Mouse (Mus musculus): ENCODE data around the gene Cadm1. TPM values are rescaled to one million over a fixed set of nuclear protein-coding genes. Genes with fewer than 3 reads are reported as not detected.

The Cadm1 gene
- polyA plus RNA-seq, 1 experiment: 9.3 TPM

- TF ChIP-seq POLR2AphosphoS2 (IDR thresholded peaks at IDR 0.05; ENCODE audit: insufficient read length, low read depth) (no peak), MYOD1 (IDR thresholded peaks at IDR 0.05; ENCODE audit: control insufficient read depth in 1 of 3, insufficient read length in 2 of 3, low read depth in 2 of 3) (no peak), REST (IDR thresholded peaks at IDR 0.05; ENCODE audit: insufficient read depth, insufficient read length) (no peak), CEBPB (IDR thresholded peaks at IDR 0.05; ENCODE audit: insufficient read depth, poor library complexity, severe bottlenecking) (no peak), MYOG (IDR thresholded peaks at IDR 0.05; ENCODE audit: control insufficient read depth in 1 of 3, insufficient read depth in 1 of 3, insufficient read length in 2 of 3, low read depth in 2 of 3) (no peak), MAX (IDR thresholded peaks at IDR 0.05; ENCODE audit: low read depth) (no peak), TCF12 (IDR thresholded peaks at IDR 0.05; ENCODE audit: insufficient read depth, poor library complexity, severe bottlenecking) (no peak), SRF (IDR thresholded peaks at IDR 0.05; ENCODE audit: control insufficient read depth, insufficient read length, low read depth) (no peak)
- Histone ChIP-seq H3K27me3 (ENCODE audit: control insufficient read depth, insufficient read depth, insufficient read length) (peaks cover 27% of the 10 kb centered on the region), H3K36me3 (ENCODE audit: control insufficient read depth, insufficient read depth) (no peaks in the 10 kb centered on the region), H3ac (ENCODE audit: control insufficient read depth, insufficient read length) (no peak overlapping the region), H3K4me3 (no peak overlapping the region), H3K79me2 (ENCODE audit: control insufficient read depth, insufficient read depth) (no peaks in the 10 kb centered on the region), H3K4me2 (ENCODE audit: low read depth) (no peak overlapping the region)
These were observed 24.0 kb upstream of the Cadm1 start for GRCm38 (mm10) chr9:47505956-47506355.

DNA sequence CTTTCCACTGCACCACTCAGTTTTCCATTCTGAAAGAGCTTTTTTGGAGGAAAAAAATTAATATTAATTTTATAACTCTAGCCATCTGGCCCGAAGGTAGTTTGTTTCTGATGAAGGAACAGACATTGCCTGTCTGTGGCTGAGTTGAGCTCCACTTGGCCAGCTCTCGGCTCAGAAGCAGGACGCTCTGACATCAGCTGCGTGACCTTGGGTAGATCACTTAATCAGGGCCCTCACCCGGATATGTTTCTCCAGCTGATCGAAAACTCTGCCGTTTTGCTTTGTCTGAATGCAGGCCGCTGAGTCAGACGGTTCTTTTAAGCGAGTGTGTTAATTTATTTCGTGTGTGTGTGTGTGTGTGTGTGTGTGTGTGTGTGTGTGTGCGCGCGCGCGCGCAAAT lies 23.1 kb upstream of the Cadm1 start:
- H3K4me3 ChIP-seq: no peak overlapping the region
- no peak overlapping the region for H3K4me2 ChIP-seq (ENCODE audit: low read depth)
- no peaks in the 10 kb centered on the region for H3K79me2 ChIP-seq (ENCODE audit: control insufficient read depth, insufficient read depth)
- no peaks in the 10 kb centered on the region for H3K36me3 ChIP-seq (ENCODE audit: control insufficient read depth, insufficient read depth)
- TF ChIP-seq TCF3 (IDR thresholded peaks at IDR 0.05; ENCODE audit: insufficient read length, low read depth) (no peak), USF1 (IDR thresholded peaks at IDR 0.05; ENCODE audit: low read depth) (no peak), REST (IDR thresholded peaks at IDR 0.05; ENCODE audit: insufficient read depth, insufficient read length) (no peak), MAX (IDR thresholded peaks at IDR 0.05; ENCODE audit: low read depth) (no peak), MYOD1 (IDR thresholded peaks at IDR 0.05; ENCODE audit: control insufficient read depth in 1 of 3, insufficient read length in 2 of 3, low read depth in 2 of 3) (no peak)
- H3ac ChIP-seq (ENCODE audit: control insufficient read depth, insufficient read length): no peak overlapping the region
- peaks cover 24% of the 10 kb centered on the region for H3K27me3 ChIP-seq (ENCODE audit: control insufficient read depth, insufficient read depth, insufficient read length)

GRCm38 (mm10) chr9:47508109-47508508 lies 21.9 kb upstream of the Cadm1 start:
- H3K27me3 ChIP-seq (ENCODE audit: control insufficient read depth, insufficient read depth, insufficient read length): peaks cover 33% of the 10 kb centered on the region

GRCm38 (mm10) chr9:47512521-47512920 lies 17.5 kb upstream of the Cadm1 start:
- Histone ChIP-seq H3K79me2 (ENCODE audit: control insufficient read depth, insufficient read depth) (no peaks in the 10 kb centered on the region), H3K27me3 (ENCODE audit: control insufficient read depth, insufficient read depth, insufficient read length) (peaks cover 25% of the 10 kb centered on the region), H3K36me3 (ENCODE audit: control insufficient read depth, insufficient read depth) (no peaks in the 10 kb centered on the region), H3K4me3 (no peak overlapping the region), H3K4me2 (ENCODE audit: low read depth) (no peak overlapping the region), H3ac (ENCODE audit: control insufficient read depth, insufficient read length) (no peak overlapping the region)
- TF ChIP-seq POLR2AphosphoS2 (IDR thresholded peaks at IDR 0.05; ENCODE audit: insufficient read length, low read depth) (no peak), MYOG (IDR thresholded peaks at IDR 0.05; ENCODE audit: control insufficient read depth in 1 of 3, insufficient read depth in 1 of 3, insufficient read length in 2 of 3, low read depth in 2 of 3) (no peak), POLR2A (IDR thresholded peaks at IDR 0.05; ENCODE audit: insufficient read length, low read depth) (no peak), E2F4 (IDR thresholded peaks at IDR 0.05; ENCODE audit: insufficient read depth) (no peak), MAX (IDR thresholded peaks at IDR 0.05; ENCODE audit: low read depth) (no peak), REST (IDR thresholded peaks at IDR 0.05; ENCODE audit: insufficient read depth, insufficient read length) (no peak), TCF12 (IDR thresholded peaks at IDR 0.05; ENCODE audit: insufficient read depth, poor library complexity, severe bottlenecking) (no peak), CEBPB (IDR thresholded peaks at IDR 0.05; ENCODE audit: insufficient read depth, poor library complexity, severe bottlenecking) (no peak), MYOD1 (IDR thresholded peaks at IDR 0.05; ENCODE audit: control insufficient read depth in 1 of 3, insufficient read length in 2 of 3, low read depth in 2 of 3) (no peak), SRF (IDR thresholded peaks at IDR 0.05; ENCODE audit: control insufficient read depth, insufficient read length, low read depth) (no peak), TCF3 (IDR thresholded peaks at IDR 0.05; ENCODE audit: insufficient read length, low read depth) (no peak), USF1 (IDR thresholded peaks at IDR 0.05; ENCODE audit: low read depth) (no peak)

More at GRCm38 (mm10) chr9:47508109-47508508, 21.9 kb upstream of the Cadm1 start:
- H3K36me3 ChIP-seq (ENCODE audit: control insufficient read depth, insufficient read depth): no peaks in the 10 kb centered on the region
- no peak for TF ChIP-seq E2F4 (IDR thresholded peaks at IDR 0.05; ENCODE audit: insufficient read depth)
- no peak for TF ChIP-seq MAX (IDR thresholded peaks at IDR 0.05; ENCODE audit: low read depth)
- TF ChIP-seq REST (IDR thresholded peaks at IDR 0.05; ENCODE audit: insufficient read depth, insufficient read length): no peak
- TF ChIP-seq POLR2AphosphoS2 (IDR thresholded peaks at IDR 0.05; ENCODE audit: insufficient read length, low read depth): no peak
- TF ChIP-seq MYOG (IDR thresholded peaks at IDR 0.05; ENCODE audit: control insufficient read depth in 1 of 3, insufficient read depth in 1 of 3, insufficient read length in 2 of 3, low read depth in 2 of 3): no peak
- no peak for TF ChIP-seq SRF (IDR thresholded peaks at IDR 0.05; ENCODE audit: control insufficient read depth, insufficient read length, low read depth)
- TF ChIP-seq TCF3 (IDR thresholded peaks at IDR 0.05; ENCODE audit: insufficient read length, low read depth): no peak
- TF ChIP-seq USF1 (IDR thresholded peaks at IDR 0.05; ENCODE audit: low read depth): no peak
- no peak for TF ChIP-seq MYOD1 (IDR thresholded peaks at IDR 0.05; ENCODE audit: control insufficient read depth in 1 of 3, insufficient read length in 2 of 3, low read depth in 2 of 3)
- no peak overlapping the region for H3ac ChIP-seq (ENCODE audit: control insufficient read depth, insufficient read length)
- H3K4me3 ChIP-seq: no peak overlapping the region
- no peaks in the 10 kb centered on the region for H3K79me2 ChIP-seq (ENCODE audit: control insufficient read depth, insufficient read depth)
- no peak overlapping the region for H3K4me2 ChIP-seq (ENCODE audit: low read depth)

DNA sequence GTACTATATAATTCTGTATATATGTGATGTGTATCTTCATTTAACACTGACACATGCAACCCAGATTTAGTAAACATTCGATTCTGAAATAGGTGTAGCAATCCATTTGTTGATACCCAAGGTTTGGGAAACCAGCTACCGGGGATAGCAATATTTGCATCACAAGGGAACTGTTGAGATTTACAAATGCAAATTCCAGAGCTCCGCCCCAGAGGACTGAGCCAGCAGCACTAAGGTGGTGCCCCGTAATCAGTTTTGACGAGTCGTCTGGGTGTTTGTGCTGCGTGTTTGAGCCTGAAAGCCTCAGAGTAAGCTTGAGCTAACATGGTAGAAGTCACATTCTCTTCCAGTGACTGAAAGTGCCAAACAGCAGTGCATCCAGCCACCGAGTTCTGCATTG lies 15.7 kb upstream of the Cadm1 start:
- no peaks in the 10 kb centered on the region for H3K79me2 ChIP-seq (ENCODE audit: control insufficient read depth, insufficient read depth)
- H3K4me2 ChIP-seq (ENCODE audit: low read depth): no peak overlapping the region
- no peak for TF ChIP-seq TCF12 (IDR thresholded peaks at IDR 0.05; ENCODE audit: insufficient read depth, poor library complexity, severe bottlenecking)
- TF ChIP-seq REST (IDR thresholded peaks at IDR 0.05; ENCODE audit: insufficient read depth, insufficient read length): no peak
- TF ChIP-seq CEBPB (IDR thresholded peaks at IDR 0.05; ENCODE audit: insufficient read depth, poor library complexity, severe bottlenecking): no peak
- no peak for TF ChIP-seq POLR2A (IDR thresholded peaks at IDR 0.05; ENCODE audit: insufficient read length, low read depth)
- no peak for TF ChIP-seq TCF3 (IDR thresholded peaks at IDR 0.05; ENCODE audit: insufficient read length, low read depth)
- no peak for TF ChIP-seq SRF (IDR thresholded peaks at IDR 0.05; ENCODE audit: control insufficient read depth, insufficient read length, low read depth)
- TF ChIP-seq MAX (IDR thresholded peaks at IDR 0.05; ENCODE audit: low read depth): no peak
- no peak for TF ChIP-seq USF1 (IDR thresholded peaks at IDR 0.05; ENCODE audit: low read depth)
- TF ChIP-seq MYOD1 (IDR thresholded peaks at IDR 0.05; ENCODE audit: control insufficient read depth in 1 of 3, insufficient read length in 2 of 3, low read depth in 2 of 3): no peak
- no peak for TF ChIP-seq MYOG (IDR thresholded peaks at IDR 0.05; ENCODE audit: control insufficient read depth in 1 of 3, insufficient read depth in 1 of 3, insufficient read length in 2 of 3, low read depth in 2 of 3)
- TF ChIP-seq E2F4 (IDR thresholded peaks at IDR 0.05; ENCODE audit: insufficient read depth): no peak
- no peak for TF ChIP-seq POLR2AphosphoS2 (IDR thresholded peaks at IDR 0.05; ENCODE audit: insufficient read length, low read depth)
- H3K4me3 ChIP-seq: no peak overlapping the region
- H3K27me3 ChIP-seq (ENCODE audit: control insufficient read depth, insufficient read depth, insufficient read length): peaks cover 26% of the 10 kb centered on the region
- no peaks in the 10 kb centered on the region for H3K36me3 ChIP-seq (ENCODE audit: control insufficient read depth, insufficient read depth)
- H3ac ChIP-seq (ENCODE audit: control insufficient read depth, insufficient read length): no peak overlapping the region
